Mouse (Mus musculus) Muller cell, postnatal 12 days (primary cell): Measurements from ENCODE around the gene Cyth1.
A peak's percentile ranks its signal among the peaks of the same experiment; 100 is the strongest.

Source experiments
- DNase-seq: peaks from one replicate; pipeline ENCODE4 v3.0.0-alpha.2; 2015; ENCODE audit errors: inconsistent ontology term

The Cyth1 gene

DNA sequence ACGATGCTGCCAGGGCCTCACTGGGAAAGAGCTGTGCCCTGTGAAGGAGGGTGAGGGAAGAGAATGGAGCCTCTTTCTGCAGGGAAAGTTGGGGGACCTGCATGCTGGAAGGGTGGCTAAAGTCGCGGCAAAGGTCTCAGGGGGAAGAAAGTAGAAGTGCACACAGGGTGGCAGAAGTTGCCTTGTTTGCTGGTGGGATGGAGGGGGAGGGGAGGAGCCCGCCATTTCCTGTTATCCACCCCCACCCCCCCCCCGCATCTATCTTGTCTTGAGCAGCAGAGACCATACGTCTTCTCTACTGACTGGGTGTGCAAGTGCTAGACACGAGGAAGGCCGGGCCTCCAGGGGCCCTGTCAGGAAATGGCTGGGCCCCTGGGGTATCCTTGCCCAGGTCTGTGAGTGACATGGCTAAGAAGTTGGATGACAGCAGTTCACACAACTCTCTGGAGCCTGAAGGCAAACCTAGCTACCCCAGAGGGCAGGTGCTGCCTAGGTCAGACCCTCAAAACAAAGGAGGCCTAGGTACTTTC is 133.7 kb downstream of the Cyth1 start:
- no peak for DNase-seq

DNA sequence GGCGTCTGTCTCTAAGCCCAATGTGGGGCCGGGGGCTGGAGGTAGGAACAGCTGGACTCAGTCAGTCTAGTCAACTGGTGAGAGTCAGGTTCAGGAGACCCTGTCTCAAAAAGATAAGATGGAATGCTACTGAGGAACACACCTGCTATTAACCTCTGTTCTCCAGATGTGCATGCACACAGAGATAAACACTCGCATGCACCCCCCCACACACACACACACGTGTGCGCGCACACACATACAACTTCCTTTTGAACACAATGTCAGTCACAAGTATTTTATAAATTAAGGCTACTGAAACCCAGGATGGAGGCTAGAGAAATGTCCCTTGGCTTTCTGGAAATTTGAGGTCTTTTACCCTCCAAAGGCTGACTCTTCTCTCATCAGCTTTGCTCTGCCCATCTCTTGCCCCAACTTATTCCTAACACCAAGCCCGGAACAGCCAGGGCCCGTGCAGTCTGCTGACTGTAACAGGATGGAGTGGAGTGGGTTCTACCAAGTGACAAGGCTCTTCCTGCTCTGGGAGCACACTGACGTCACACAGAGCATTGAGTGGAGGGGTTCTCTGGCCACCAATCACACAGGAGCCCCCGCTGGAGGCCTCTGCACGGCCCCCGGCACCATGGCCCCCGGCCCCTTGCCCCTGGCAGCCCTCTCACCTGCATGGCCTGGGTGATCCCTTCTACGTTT is 134.7 kb downstream of the Cyth1 start:
- no peak for DNase-seq

DNA sequence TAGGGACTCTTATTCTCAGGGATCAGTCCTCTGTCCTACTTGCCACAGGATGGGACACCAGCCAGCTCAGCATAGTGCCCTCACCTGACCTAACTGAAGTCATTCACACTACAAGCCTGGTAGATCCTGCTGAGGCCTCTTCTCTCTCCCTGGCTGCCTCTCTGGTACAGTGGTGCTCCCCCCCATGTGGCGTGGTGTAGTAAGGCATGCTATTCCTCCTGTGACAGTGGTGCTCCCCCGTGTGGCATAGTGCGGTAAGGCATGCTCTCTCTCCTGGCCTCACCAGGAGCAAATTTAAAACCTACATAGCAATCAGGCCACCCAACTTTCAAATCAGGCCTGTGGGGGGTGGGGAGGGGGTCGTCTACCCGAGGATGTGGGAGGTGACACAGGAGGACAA is 144.4 kb downstream of the Cyth1 start:
- peak; percentile 80 for DNase-seq

DNA sequence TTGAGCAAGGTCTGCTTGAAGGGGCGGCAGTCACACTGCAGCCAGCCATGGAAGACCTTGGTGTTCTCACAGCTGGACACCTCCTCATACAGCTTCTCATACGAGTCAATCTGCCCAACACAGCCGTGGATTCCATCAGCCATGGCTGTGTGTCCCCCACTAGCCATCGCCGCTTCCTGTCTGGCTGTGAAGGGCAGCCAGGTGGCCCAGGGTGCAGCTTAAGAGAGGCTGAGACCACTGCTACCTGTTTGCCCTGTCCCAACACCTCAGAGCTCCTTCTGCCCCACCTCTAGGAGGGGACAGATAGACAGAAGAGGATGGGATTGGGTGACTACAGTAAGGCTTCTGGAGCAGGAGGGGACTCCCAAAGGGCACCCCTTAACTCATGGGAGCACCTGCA is 145.0 kb downstream of the Cyth1 start:
- DNase-seq: no peak

DNA sequence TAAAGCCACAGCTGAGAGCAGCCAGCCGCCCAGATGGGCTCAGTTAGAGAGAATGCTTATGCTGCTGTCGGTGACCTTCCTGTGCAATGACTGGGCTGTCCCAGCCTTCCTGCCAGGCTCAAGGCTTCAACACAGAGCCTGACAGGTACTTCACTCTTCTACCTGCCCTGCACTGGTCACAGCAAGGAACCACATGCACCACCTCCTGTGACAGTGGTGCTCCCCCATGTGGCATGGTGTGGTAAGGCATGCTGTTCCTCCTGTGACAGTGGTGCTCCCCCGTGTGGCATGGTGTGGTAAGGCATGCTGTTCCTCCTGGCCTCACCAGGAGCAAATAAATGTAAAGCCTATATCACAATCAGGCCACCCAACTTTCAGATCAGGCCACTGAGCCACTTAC is 145.6 kb downstream of the Cyth1 start:
- DNase-seq: peak; percentile 79

DNA sequence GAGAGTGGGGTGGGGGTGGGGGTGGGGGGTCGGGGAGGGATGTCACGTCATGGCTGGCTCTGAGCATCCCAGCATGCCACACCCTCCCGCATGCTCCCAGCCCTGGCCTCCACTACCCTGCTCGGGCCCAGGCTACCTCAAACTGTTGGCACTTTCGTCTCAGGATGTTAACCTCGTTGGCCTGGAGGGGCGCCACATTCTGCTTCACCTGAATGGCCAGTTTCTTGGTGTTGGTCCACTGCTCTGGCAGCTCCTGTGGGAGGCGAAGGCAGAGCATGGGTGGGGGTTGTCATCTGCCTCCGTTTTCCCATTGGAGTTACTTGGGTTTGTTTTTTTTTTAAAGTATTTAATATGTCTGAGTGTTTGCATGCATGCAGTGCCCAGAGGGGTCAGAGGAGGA is 147.3 kb downstream of the Cyth1 start:
- no peak for DNase-seq

DNA sequence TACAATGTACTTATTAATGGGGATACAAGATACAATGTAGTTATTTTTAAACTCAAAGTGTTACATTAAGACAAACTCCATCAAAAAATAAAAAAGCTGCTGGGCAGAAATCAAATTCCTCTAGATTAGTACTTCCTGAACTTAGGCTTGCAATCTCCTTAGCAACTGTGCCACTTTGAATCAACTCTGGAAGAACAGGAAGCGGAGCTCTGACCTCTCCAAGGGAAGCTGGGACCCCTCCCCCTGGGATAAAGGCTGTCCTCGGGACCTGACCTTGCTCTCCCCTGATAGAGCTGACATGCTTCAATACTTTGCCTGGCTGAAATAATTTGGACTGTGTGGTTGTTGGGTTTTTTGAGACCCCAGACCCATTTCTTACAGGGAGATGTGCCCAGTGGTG is 151.7 kb downstream of the Cyth1 start:
- DNase-seq: no peak

DNA sequence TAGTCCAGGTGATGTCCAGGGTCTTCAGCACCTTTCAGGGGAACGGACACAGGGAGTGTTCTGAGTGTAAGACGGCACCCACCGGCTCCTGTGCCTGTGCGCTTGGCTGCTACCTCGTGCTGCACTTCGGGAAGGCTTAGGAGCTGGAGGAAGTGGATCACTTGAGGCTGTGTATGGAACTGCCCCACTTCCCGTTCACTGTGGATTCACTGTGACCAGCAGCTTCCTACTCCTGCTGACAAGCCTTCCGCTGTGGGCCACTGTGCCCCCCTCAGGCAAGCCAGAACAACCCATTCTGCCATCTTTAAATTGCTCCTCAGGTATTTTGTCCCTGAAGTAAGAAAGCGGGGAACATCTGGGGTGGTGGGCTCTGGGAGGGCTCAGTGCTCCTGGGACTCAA is 153.4 kb downstream of the Cyth1 start:
- no peak for DNase-seq

DNA sequence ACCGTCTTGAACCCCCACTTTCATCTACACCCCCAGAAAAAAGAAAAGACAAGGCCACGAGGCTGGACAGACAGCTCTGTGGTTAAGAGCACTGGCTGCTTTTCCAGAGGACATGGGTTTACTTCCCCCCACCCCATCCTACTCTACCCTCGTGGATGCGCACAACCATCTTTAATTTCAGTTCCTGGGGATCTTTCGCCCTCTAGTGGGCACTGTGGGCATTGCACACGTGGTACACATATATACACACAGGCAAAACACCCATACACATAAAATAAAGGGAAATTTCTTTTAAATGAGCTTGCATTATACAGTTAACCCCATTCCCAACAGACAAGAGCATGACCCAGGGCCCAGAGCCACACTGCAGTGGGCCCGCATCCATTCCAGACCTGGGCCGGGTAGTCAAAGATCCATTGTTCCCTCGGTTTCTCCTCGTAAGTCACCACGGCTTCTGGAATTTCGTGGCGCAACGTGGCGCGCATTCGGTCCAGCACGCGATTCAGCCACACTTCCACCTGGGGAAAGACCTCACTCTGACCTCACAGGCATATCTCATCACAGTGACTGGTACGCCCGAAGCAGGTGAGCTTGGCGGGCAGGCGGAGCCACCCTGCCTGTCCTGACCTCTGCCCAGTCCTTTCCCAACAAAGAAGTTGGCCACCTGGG is 157.3 kb downstream of the Cyth1 start:
- DNase-seq: no peak

DNA sequence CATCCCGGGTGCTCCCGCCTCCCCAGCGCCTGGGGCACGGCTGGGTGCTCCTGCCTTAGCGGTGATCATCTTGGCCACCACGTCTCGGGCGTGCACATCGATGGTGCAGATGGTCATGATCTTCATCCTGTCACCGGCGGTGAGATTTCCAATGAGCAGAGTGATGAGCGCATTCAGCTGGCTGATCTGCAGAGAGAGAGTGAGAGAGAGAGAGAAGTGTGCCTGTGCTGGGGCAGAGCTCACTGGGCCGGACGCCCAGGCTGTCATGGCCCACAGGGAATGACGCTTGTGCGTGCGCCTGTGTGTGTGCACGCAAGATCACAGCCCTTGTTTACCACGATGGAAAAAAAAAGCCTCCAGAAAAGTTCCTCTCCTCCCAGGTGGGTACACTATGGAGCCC is 159.5 kb downstream of the Cyth1 start:
- no peak for DNase-seq

DNA sequence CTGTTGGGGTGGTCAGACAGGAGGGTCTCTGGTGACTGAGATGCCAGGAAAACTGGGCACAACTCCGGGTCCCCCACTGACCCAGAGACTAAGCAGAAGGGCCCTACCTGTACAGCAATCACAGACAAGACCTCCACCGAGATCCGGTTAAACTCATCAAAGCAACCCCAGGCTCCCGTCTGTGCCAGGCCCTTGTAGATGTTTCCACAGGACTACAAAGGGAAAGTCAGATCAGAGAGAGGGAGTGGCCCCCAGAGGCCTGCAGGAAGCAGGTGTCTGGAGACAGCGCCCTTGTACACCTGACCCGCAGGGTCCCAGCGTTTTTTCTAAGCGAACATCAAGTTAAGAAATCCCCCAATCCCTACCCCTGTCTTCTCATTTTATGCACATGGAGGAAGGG is 162.4 kb downstream of the Cyth1 start:
- DNase-seq: no peak

DNA sequence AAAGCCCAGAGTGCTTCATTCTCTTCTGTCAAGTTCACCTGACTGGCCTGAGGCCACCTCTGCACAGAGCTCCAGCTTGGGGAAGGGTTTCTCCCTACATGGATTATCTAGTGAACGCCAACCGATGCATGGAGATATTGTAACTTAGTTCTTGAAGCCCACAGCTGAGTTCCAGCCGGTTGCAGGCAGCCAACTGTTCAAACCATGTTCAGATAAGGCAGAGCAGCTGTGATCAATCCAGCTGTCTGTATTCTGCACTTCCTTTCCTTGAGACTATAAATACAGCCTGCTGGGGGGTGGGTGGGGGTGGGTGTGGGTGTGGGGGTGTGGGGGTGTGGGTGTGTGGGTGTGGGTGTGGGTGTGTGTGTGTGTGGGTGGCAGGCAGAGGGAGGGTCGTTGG is 163.2 kb downstream of the Cyth1 start:
- DNase-seq: no peak

DNA sequence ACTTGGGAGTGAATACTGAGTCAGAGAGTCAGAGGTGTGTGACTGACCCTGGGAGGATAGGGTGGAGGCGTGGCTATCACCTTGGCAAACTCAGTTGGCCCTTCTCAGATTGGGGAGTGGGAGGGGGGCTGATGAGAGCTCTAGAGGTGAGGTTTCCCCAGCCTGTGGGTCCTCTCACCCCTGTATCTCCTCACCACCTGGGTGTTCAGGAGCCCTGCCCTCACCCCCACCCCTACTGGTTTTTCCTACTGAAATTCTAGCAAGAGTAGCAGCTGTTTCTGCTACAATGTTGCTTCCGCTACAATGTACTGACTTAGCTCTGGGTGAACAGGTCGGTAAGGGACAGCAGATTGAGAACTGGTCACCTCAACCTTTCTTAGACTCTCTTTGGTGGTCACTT is 164.1 kb downstream of the Cyth1 start:
- DNase-seq: no peak

DNA sequence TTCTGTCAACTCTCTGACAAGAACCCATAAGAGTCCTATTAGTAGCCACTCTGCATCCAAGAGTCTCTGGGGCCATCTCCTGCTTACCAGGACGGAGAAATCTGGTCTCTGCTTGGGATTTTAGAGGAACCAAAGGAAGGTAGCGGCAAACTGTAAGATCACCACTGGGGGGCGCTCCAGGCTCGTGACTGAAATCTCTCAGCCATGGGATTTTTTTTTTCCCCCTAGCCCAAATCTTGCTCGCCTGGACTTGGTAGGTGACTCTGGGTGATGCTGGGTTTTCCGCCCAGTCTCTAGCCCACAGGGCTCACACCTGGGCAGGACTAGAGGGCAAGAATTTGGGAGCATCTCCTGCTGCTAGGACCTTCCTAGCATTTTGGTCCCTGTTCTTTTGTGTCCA is 164.6 kb downstream of the Cyth1 start:
- DNase-seq: peak; percentile 60

DNA sequence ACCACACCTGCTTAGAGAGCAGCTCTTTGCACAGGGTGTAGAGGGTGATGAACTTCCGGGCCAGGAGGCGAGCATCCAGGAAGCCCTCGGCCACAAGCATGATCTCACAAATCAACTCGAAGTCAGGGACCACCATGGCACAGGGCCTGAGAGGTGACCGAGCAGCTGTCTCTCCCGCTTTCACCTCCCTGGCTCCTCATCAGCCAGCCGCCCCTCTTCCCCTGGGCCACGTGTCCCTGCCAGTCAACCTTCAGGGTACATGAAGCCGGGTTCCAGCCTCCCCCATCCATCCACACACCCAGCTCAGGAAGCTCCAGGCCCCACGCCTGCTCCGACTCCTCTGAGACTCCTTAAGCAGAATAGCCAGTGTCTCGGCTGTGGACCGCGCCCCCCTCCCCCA is 166.1 kb downstream of the Cyth1 start:
- no peak for DNase-seq
